Mouse (Mus musculus) embryonic facial prominence, embryonic 11.5 days (tissue): ENCODE measurements at regions not wholly inside any gene's neighbourhood (a gene's known extent, or its start where the extent isn't known, plus 50 kb on each side); places are given as distances from the start of the nearest gene placed in this dataset.

Source experiments
- ATAC-seq: fragments of 200-750 bp; cut with Nextera tagmentation; replicated peaks from 2 replicates; pipeline ENCODE4 v1.8.0; 2017; ENCODE audit warnings: low read depth; ENCODE audit not compliant: insufficient number of reproducible peaks, low FRiP score, low TSS enrichment
- DNase-seq: peaks from one replicate; pipeline ENCODE4 v3.0.0-alpha.2; 2015; ENCODE audit warnings: low spot score
- H3K27ac ChIP-seq: fragments of 300-500 bp; sonication (generic); replicated peaks from 2 replicates; pipeline ENCODE4 v1.5.1; 2014; ENCODE audit warnings: mild to moderate bottlenecking, low read depth, low read length, control low read depth
- H3K27me3 ChIP-seq: fragments of 300-500 bp; sonication (generic); 2 replicates; pipeline ENCODE4 v1.6.1; 2014; ENCODE audit warnings: mild to moderate bottlenecking, low read length, moderate library complexity, mixed read lengths; ENCODE audit not compliant: control insufficient read depth, insufficient read depth
- H3K36me3 ChIP-seq: fragments of 300-500 bp; sonication (generic); replicated peaks from 2 replicates; pipeline ENCODE4 v1.6.1; 2014; ENCODE audit warnings: low read depth, mild to moderate bottlenecking, low read length, moderate library complexity, mixed read lengths; ENCODE audit not compliant: control insufficient read depth, insufficient read depth
- H3K4me1 ChIP-seq: fragments of 300-500 bp; sonication (generic); 2 replicates; pipeline ENCODE4 v1.6.1; 2014; ENCODE audit warnings: low read length, mixed read lengths; ENCODE audit not compliant: control insufficient read depth, insufficient read depth
- H3K4me2 ChIP-seq: fragments of 300-500 bp; sonication (generic); 2 replicates; pipeline ENCODE4 v1.6.1; 2014; ENCODE audit warnings: low read depth, mild to moderate bottlenecking, control low read depth, low read length, moderate library complexity
- H3K4me3 ChIP-seq: fragments of 300-500 bp; sonication (generic); 2 replicates; pipeline ENCODE4 v1.5.1; 2014; ENCODE audit warnings: low read depth, low read length, control low read depth
- H3K9ac ChIP-seq: fragments of 300-500 bp; sonication (generic); replicated peaks from 2 replicates; pipeline ENCODE4 v1.6.1; 2014; ENCODE audit warnings: mild to moderate bottlenecking, control low read depth, low read length
- H3K9me3 ChIP-seq: fragments of 300-500 bp; sonication (generic); replicated peaks from 2 replicates; pipeline ENCODE4 v1.6.1; 2016; ENCODE audit warnings: mild to moderate bottlenecking, low read length, inconsistent platforms, mixed read lengths; ENCODE audit not compliant: control insufficient read depth
- WGBS: fragments of 180-500 bp; shearing (Covaris S2); extraction: QIAGEN DNeasy Blood & Tissue Kit; methylation state at CpG from one replicate; pipeline ENCODE4 v1.1.7; 2014; 5-methylcytosine and 5-hydroxymethylcytosine counted together

DNA sequence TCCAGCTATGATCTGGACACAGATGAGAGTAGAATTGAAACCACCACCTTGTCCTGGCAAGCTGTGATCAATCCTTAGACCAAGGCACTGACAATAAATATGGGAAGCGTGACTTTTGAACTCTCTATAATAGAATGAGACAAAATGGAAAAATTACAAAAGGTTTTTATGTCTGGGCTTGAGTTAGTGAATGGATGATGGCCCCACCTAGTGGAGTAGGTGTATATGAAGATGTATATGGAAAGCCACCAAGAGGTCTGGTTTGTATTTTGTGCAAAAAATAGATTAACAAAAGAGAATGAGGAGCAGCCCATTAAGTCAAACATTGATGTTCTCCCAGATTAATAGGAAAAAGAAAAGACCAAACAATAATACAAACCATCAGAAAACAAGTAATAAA, 172.5 kb downstream of the Tacr3 start:
- no peak for ATAC-seq
- H3K27me3 ChIP-seq = no peaks in the 10 kb centered on the region
- H3K4me1 ChIP-seq = no peaks in the 10 kb centered on the region
- H3K4me3 ChIP-seq = no peak overlapping the region
- H3K36me3 ChIP-seq = no peaks in the 10 kb centered on the region
- H3K4me2 ChIP-seq = no peak overlapping the region
- no peak overlapping the region for H3K9ac ChIP-seq
- H3K27ac ChIP-seq = no peak overlapping the region
- DNase-seq = no peak
- H3K9me3 ChIP-seq = no peaks in the 10 kb centered on the region
- WGBS = 69% methylated on average over 1 of the region's 1 CpGs

DNA sequence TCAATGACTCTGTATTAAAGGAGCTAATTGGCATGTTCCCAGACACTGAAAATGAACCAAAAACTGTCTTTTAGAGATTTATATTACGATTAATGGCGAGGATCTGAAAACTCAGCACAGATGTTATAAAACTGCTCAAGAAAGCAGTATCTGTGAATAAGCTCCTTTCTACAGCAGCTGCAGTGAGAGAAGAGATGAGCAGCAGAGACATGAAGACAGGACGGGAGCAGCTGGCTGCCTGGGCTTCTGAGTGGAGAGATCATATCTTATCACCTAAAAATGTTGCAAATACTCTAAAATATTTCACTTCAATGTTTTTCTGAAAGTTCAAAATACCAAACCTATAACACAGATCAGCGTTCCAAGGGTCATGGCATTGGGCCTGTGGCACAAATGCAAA, 187.0 kb downstream of the Tacr3 start:
- no peak for ATAC-seq
- Histone ChIP-seq H3K36me3 (no peaks in the 10 kb centered on the region), H3K9me3 (no peaks in the 10 kb centered on the region), H3K9ac (no peak overlapping the region), H3K4me1 (no peaks in the 10 kb centered on the region), H3K4me2 (no peak overlapping the region), H3K27me3 (no peaks in the 10 kb centered on the region), H3K4me3 (no peak overlapping the region), H3K27ac (no peak overlapping the region)
- no peak for DNase-seq
- WGBS = 91% methylated on average over 4 of the region's 4 CpGs

DNA sequence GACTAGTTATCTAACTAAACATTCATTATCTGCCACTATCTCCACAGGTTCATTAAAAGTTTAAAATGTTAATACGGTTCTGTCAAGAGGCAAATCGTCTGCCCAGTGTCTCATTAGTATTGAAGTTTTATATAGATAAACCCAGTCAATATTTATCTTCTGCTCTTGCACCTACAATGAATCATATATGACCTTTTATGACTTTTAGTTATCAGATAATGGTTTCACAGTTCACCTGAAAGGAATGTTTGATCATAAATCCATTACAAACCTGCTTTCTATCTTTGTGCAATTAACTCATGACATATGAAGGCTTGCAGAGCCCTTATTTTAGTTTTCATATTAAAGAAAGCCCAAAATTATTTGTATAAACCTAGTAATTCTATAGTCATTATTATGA, 188.0 kb upstream of the Cenpe start:
- H3K36me3 ChIP-seq = no peaks in the 10 kb centered on the region
- H3K4me1 ChIP-seq = no peaks in the 10 kb centered on the region
- WGBS = 90% methylated on average over 2 of the region's 2 CpGs
- H3K4me3 ChIP-seq = no peak overlapping the region
- no peaks in the 10 kb centered on the region for H3K27me3 ChIP-seq
- DNase-seq = no peak
- H3K4me2 ChIP-seq = no peak overlapping the region
- ATAC-seq = no peak
- no peak overlapping the region for H3K27ac ChIP-seq
- H3K9me3 ChIP-seq = no peaks in the 10 kb centered on the region
- no peak overlapping the region for H3K9ac ChIP-seq

DNA sequence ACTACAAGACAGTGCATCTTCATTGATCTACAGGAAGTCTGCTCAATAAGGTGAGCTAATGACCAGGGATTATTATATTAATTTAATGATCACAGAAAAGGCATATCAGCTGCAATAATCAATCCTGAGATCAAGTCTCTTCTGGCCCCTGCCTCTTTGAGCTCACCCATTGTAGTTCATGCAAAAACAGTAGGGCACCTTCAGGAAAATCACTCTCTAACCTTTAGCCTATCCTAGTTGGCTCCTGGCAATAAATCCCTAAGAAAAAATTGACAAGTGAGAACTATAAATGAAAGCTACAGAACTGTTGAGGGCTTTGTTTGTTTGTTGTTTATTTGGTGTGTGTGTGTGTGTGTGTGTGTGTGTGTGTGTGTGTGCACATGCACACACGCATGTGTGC, 187.5 kb upstream of the Cenpe start:
- DNase-seq (no peak), ATAC-seq (no peak)
- Histone ChIP-seq H3K27ac (no peak overlapping the region), H3K27me3 (no peaks in the 10 kb centered on the region), H3K4me3 (no peak overlapping the region), H3K9ac (no peak overlapping the region), H3K4me1 (no peaks in the 10 kb centered on the region), H3K9me3 (no peaks in the 10 kb centered on the region), H3K36me3 (no peaks in the 10 kb centered on the region), H3K4me2 (no peak overlapping the region)
- 86% methylated on average over 1 of the region's 1 CpGs for WGBS

DNA sequence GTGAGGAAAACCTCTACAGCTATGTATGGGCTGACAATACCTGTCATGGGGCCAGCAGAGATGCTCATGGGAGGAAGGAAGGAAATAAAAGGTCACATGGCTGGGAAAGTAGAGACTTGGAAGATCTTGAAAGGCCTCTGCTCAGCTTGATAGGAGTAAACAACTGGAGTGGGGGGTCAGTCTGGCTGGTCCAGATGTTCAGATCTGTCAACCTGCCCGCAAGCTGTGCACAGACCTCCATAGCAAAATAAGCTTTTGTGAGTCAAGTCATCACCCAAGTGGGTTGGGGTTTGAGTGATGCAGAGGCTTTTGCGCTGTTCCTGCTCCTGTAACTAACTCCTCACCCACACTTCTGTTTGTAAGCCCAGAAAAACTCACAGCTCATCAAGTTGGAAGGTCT, 179.9 kb upstream of the Cenpe start:
- H3K9me3 ChIP-seq = no peaks in the 10 kb centered on the region
- no peak overlapping the region for H3K4me2 ChIP-seq
- no peak overlapping the region for H3K27ac ChIP-seq
- no peak overlapping the region for H3K4me3 ChIP-seq
- no peak overlapping the region for H3K9ac ChIP-seq
- no peaks in the 10 kb centered on the region for H3K36me3 ChIP-seq
- no peaks in the 10 kb centered on the region for H3K27me3 ChIP-seq
- ATAC-seq (no peak), DNase-seq (no peak)
- WGBS = 81% methylated on average over 2 of the region's 2 CpGs
- no peaks in the 10 kb centered on the region for H3K4me1 ChIP-seq

DNA sequence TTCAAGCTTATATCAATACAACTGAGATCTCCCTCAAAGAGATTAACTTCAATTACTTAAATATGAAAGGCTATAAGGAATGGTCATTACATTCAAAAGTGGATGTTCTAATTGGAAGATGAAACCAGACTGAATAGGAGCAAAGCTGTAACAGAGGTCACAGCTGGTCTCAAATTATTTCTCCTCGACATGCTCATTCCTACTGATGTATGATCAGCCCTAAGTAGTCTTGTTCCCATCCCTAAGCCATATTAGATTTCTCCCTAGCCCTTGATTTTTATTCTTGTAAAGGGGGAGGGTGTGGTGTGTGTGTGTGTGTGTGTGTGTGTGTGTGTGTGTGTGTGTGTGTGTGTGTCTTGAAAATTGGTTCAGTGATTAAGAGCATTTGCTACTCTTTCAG, 175.0 kb upstream of the Cenpe start:
- Histone ChIP-seq H3K9me3 (no peaks in the 10 kb centered on the region), H3K36me3 (no peaks in the 10 kb centered on the region), H3K4me3 (no peak overlapping the region), H3K27me3 (no peaks in the 10 kb centered on the region), H3K4me1 (no peaks in the 10 kb centered on the region), H3K27ac (no peak overlapping the region), H3K4me2 (no peak overlapping the region), H3K9ac (no peak overlapping the region)
- DNase-seq (no peak), ATAC-seq (no peak)
- 35% methylated on average over 1 of the region's 1 CpGs for WGBS

DNA sequence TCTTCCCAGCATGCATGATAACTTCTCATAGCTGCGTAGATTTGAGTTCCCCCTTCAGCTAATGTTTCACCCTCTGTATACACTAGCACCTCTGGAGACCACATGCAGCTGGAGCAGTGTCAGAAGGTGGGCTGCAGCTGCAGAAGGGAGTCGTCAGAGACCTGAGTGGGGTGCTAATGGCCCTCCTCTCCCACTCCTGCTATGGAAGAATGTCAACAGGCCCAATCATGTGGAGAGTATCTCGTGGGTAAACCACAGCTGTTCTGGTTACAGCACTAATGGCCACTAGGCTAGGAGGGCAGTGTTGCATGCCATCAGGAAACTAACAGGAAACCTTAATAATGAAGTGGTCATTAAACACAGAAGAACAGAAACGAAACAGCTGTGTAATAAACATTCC, 170.1 kb upstream of the Cenpe start:
- Histone ChIP-seq H3K4me3 (no peak overlapping the region), H3K9me3 (no peaks in the 10 kb centered on the region), H3K9ac (no peak overlapping the region), H3K27me3 (no peaks in the 10 kb centered on the region), H3K36me3 (no peaks in the 10 kb centered on the region), H3K27ac (no peak overlapping the region), H3K4me2 (no peak overlapping the region), H3K4me1 (no peaks in the 10 kb centered on the region)
- peak; percentile 45; the same call in 1 of the 2 replicates for ATAC-seq
- 49% methylated on average over 4 of the region's 4 CpGs for WGBS
- no peak for DNase-seq

DNA sequence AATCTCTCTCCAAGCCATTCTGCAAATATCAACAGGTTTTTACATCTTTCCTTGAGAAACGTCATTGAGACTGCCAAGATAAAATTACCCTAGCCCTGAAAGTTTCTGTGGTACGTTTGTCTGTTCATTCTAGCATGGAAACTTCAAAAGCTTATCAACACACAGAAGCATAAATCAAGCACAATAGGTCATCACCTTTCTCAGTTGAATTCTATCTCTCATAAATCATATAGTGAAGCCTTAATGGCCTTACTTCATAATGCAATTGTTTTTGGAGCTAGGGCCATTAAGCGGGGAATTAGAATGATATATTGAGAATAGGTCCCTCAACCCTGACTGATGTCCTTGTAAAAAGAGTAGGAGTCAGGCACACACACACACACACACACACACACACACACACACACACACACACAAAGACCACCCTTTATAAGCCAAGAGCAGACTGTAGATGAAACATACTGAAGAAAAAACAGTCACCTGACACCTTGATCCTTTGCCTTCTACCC, 166.5 kb upstream of the Cenpe start:
- no peaks in the 10 kb centered on the region for H3K9me3 ChIP-seq
- ATAC-seq (no peak), DNase-seq (no peak)
- no peak overlapping the region for H3K4me3 ChIP-seq
- no peak overlapping the region for H3K9ac ChIP-seq
- no peaks in the 10 kb centered on the region for H3K4me1 ChIP-seq
- H3K4me2 ChIP-seq = no peak overlapping the region
- WGBS = 76% methylated on average over 3 of the region's 3 CpGs
- no peaks in the 10 kb centered on the region for H3K36me3 ChIP-seq
- no peaks in the 10 kb centered on the region for H3K27me3 ChIP-seq
- H3K27ac ChIP-seq = no peak overlapping the region
